Mouse (Mus musculus) lung, postnatal 0 days (tissue): ENCODE data around the gene Sppl2b.

ENCODE experiments used
- CTCF ChIP-seq: IDR thresholded peaks from 2 replicates; pipeline ENCODE4 v1.5.1; 2016; ENCODE audit warnings: antibody characterized with exemption, mild to moderate bottlenecking
- EP300 ChIP-seq: IDR thresholded peaks from 2 replicates; pipeline ENCODE4 v1.6.1; 2016; ENCODE audit warnings: antibody characterized with exemption, mild to moderate bottlenecking, control low read depth

DNA sequence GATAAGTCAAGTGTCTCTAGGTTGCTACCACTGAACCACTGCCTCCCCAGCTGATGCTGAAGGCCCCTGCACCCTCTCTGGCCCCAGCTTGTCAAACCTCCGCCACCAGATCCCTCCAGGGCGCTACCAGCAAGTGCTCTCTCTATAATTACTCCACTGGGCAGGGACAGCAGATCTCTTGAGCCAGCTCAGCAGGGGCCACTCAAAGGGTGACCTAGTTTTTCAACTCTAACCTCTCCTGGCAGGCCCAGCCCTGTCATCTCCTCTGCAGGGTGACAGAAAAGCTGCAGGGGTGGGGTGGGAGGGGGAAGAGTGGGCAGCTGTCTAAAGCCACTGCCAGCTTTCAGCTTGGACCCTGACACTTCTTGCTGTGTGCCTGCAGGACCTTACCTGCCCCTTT lies 17.2 kb upstream of the Sppl2b start:
- TF ChIP-seq EP300: no peak
- no peak for TF ChIP-seq CTCF
